Mouse (Mus musculus) layer of hippocampus, adult 9-11 months (tissue): ENCODE data around the gene Sspn.

Source experiments
- DNase-seq: peaks from one replicate; pipeline ENCODE4 v3.0.0; 2022

The Sspn gene

GRCm38 (mm10) chr6:145977344-145977743 is 45.9 kb downstream of the Sspn start:
- no peak for DNase-seq

GRCm38 (mm10) chr6:145977771-145978450 is 46.5 kb downstream of the Sspn start:
- DNase-seq = no peak

GRCm38 (mm10) chr6:145981074-145981473 is 49.6 kb downstream of the Sspn start:
- DNase-seq = no peak

- no peak for DNase-seq
These were observed 50.9 kb downstream of the Sspn start for GRCm38 (mm10) chr6:145982335-145982734.

- no peak for DNase-seq
These were observed 59.1 kb downstream of the Sspn start for GRCm38 (mm10) chr6:145990578-145990977.

GRCm38 (mm10) chr6:145992526-145992925 is 61.1 kb downstream of the Sspn start:
- no peak for DNase-seq

- peak; percentile 34 for DNase-seq
These were observed 61.5 kb downstream of the Sspn start for GRCm38 (mm10) chr6:145992985-145993384.

GRCm38 (mm10) chr6:145998314-145999007 is 67.0 kb downstream of the Sspn start:
- DNase-seq = peak; percentile 87

GRCm38 (mm10) chr6:146000767-146001166 is 69.3 kb downstream of the Sspn start:
- no peak for DNase-seq

- DNase-seq = no peak
These were observed 70.2 kb downstream of the Sspn start for GRCm38 (mm10) chr6:146001396-146002191.

- DNase-seq = no peak
These were observed 72.7 kb downstream of the Sspn start for GRCm38 (mm10) chr6:146004174-146004601.

- DNase-seq = no peak
These were observed 73.9 kb downstream of the Sspn start for GRCm38 (mm10) chr6:146005129-146005886.

- no peak for DNase-seq
These were observed 74.6 kb downstream of the Sspn start for GRCm38 (mm10) chr6:146005935-146006564.

GRCm38 (mm10) chr6:146006753-146007152 is 75.3 kb downstream of the Sspn start:
- no peak for DNase-seq

GRCm38 (mm10) chr6:146008450-146008981 is 77.1 kb downstream of the Sspn start:
- peak; percentile 55 for DNase-seq

- no peak for DNase-seq
These were observed 77.9 kb downstream of the Sspn start for GRCm38 (mm10) chr6:146009163-146009915.

- DNase-seq = peak; percentile 51
These were observed 78.8 kb downstream of the Sspn start for GRCm38 (mm10) chr6:146010093-146010764.

- DNase-seq = no peak
These were observed 82.9 kb downstream of the Sspn start for GRCm38 (mm10) chr6:146014312-146014711.
